Mouse (Mus musculus) forebrain, embryonic 14.5 days (tissue): ENCODE results near the gene Prkar2a. TPM values are rescaled to one million over a fixed set of nuclear protein-coding genes. Genes with fewer than 3 reads are reported as not detected.

Experiments used
- ATAC-seq: fragments of 200-750 bp; cut with Nextera tagmentation; 2 replicates; pipeline ENCODE4 v1.8.0; 2017; ENCODE audit warnings: mild to moderate bottlenecking, moderate library complexity
- DNase-seq: peaks from one replicate; pipeline ENCODE4 v3.0.0-alpha.2; 2015; ENCODE audit warnings: low spot score
- H3K27ac ChIP-seq: fragments of 300-500 bp; sonication (generic); 2 replicates; pipeline ENCODE4 v1.5.1; 2014; ENCODE audit warnings: low read depth, mild to moderate bottlenecking, control low read depth, low read length, moderate library complexity
- H3K27me3 ChIP-seq: fragments of 300-500 bp; sonication (generic); replicated peaks from 2 replicates; pipeline ENCODE4 v1.6.1; 2014; ENCODE audit warnings: low read length, control low read depth, mixed read lengths; ENCODE audit not compliant: control insufficient read depth, insufficient read depth
- H3K36me3 ChIP-seq: fragments of 300-500 bp; sonication (generic); 2 replicates; pipeline ENCODE4 v1.6.1; 2014; ENCODE audit warnings: low read length, control low read depth; ENCODE audit not compliant: control insufficient read depth, insufficient read depth
- H3K4me1 ChIP-seq: fragments of 300-500 bp; sonication (generic); 2 replicates; pipeline ENCODE4 v1.6.1; 2014; ENCODE audit warnings: antibody characterized with exemption, low read length, control low read depth; ENCODE audit not compliant: control insufficient read depth, insufficient read depth
- H3K4me2 ChIP-seq: fragments of 300-500 bp; sonication (generic); 2 replicates; pipeline ENCODE4 v1.6.1; 2014; ENCODE audit warnings: mild to moderate bottlenecking, control low read depth, low read length
- H3K4me3 ChIP-seq: fragments of 300-500 bp; sonication (generic); 2 replicates; pipeline ENCODE4 v1.5.1; 2014; ENCODE audit warnings: low read depth, low read length, control low read depth
- H3K9ac ChIP-seq: fragments of 300-500 bp; sonication (generic); 2 replicates; pipeline ENCODE4 v1.6.1; 2014; ENCODE audit warnings: mild to moderate bottlenecking, low read length, control low read depth, moderate library complexity
- H3K9me3 ChIP-seq: fragments of 300-500 bp; sonication (generic); replicated peaks from 2 replicates; pipeline ENCODE4 v1.6.1; 2016; ENCODE audit warnings: low read length, control low read depth, mixed read lengths; ENCODE audit not compliant: control insufficient read depth
- WGBS: fragments of 180-500 bp; shearing (Covaris S2); extraction: QIAGEN DNeasy Blood & Tissue Kit; methylation state at CpG from one replicate; pipeline ENCODE4 v1.1.7; 2014; 5-methylcytosine and 5-hydroxymethylcytosine counted together
- polyA plus RNA-seq: library from polyadenylated mRNA; unstranded; fragments of >200 nt; fragmentation: Nextera tagmentation; extraction: Ambion mirVana; gene quantifications from 2 replicates; pipeline ENCODE4 v1.2.1, GENCODE M21; 2014

Gene Prkar2a
- polyA plus RNA-seq, 1 experiment from 2014 or later, result 32.4 TPM

- H3K36me3 ChIP-seq, result 0 out of 2 replicates have a peak, but pooled peaks cover 1% of the 10 kb centered on the region
- no peaks in the 10 kb centered on the region for H3K27me3 ChIP-seq
- H3K9ac ChIP-seq, result no peak overlapping the region
- H3K4me2 ChIP-seq, result no peak overlapping the region
- H3K4me3 ChIP-seq, result no peak overlapping the region
- peaks cover 18% of the 10 kb centered on the region for H3K4me1 ChIP-seq
- H3K27ac ChIP-seq, result no peak overlapping the region
- DNase-seq (no peak), ATAC-seq (no peak)
- WGBS, result 92% methylated on average over 1 of the region's 1 CpGs
- no peaks in the 10 kb centered on the region for H3K9me3 ChIP-seq
These were observed 879 bp downstream of the Prkar2a start for GRCm38 (mm10) chr9:108689993-108690392.

GRCm38 (mm10) chr9:108690914-108691313 lies 1.8 kb downstream of the Prkar2a start:
- no peak overlapping the region for H3K4me3 ChIP-seq
- H3K27me3 ChIP-seq, result no peaks in the 10 kb centered on the region
- H3K9ac ChIP-seq, result no peak overlapping the region
- peaks cover 18% of the 10 kb centered on the region for H3K4me1 ChIP-seq
- DNase-seq, result no peak
- H3K4me2 ChIP-seq, result no peak overlapping the region
- H3K36me3 ChIP-seq, result no peaks in the 10 kb centered on the region
- no peak for ATAC-seq
- H3K27ac ChIP-seq, result no peak overlapping the region
- no peaks in the 10 kb centered on the region for H3K9me3 ChIP-seq
- 65% methylated on average over 6 of the region's 6 CpGs for WGBS

- no peak for ATAC-seq
- Histone ChIP-seq H3K27me3 (no peaks in the 10 kb centered on the region), H3K4me2 (peak overlapping the region; percentile 77), H3K4me1 (peaks cover 18% of the 10 kb centered on the region), H3K9me3 (no peaks in the 10 kb centered on the region), H3K9ac (peak overlapping the region; percentile 76), H3K4me3 (peak overlapping the region; percentile 77), H3K27ac (peak overlapping the region; percentile 70), H3K36me3 (no peaks in the 10 kb centered on the region)
- DNase-seq, result no peak
- 70% methylated on average over 8 of the region's 8 CpGs for WGBS
These were observed 2.3 kb downstream of the Prkar2a start for GRCm38 (mm10) chr9:108691371-108691770.

- Histone ChIP-seq H3K9ac (peak overlapping the region; percentile 76), H3K9me3 (no peaks in the 10 kb centered on the region), H3K36me3 (no peaks in the 10 kb centered on the region), H3K27ac (peak overlapping the region; percentile 70), H3K4me1 (peaks cover 18% of the 10 kb centered on the region), H3K27me3 (no peaks in the 10 kb centered on the region), H3K4me3 (peak overlapping the region; percentile 77), H3K4me2 (peak overlapping the region; percentile 77)
- ATAC-seq, result peak; percentile 91
- peak; percentile 90 for DNase-seq
- WGBS, result under 1% methylated on average over 38 of the region's 42 CpGs
These were observed 2.7 kb downstream of the Prkar2a start for GRCm38 (mm10) chr9:108691846-108692225.

GRCm38 (mm10) chr9:108692226-108693041 lies 3.3 kb downstream of the Prkar2a start:
- DNase-seq, result peak; percentile 86
- Histone ChIP-seq H3K36me3 (no peaks in the 10 kb centered on the region), H3K4me1 (peaks cover 18% of the 10 kb centered on the region), H3K9ac (peak overlapping the region; percentile 76), H3K4me3 (peak overlapping the region; percentile 77), H3K27me3 (no peaks in the 10 kb centered on the region), H3K27ac (peak overlapping the region; percentile 70), H3K9me3 (no peaks in the 10 kb centered on the region), H3K4me2 (peak overlapping the region; percentile 77)
- peak; percentile 71 for ATAC-seq
- WGBS, result under 1% methylated on average over 90 of the region's 92 CpGs

GRCm38 (mm10) chr9:108693946-108694345 lies 4.8 kb downstream of the Prkar2a start:
- H3K27me3 ChIP-seq, result no peaks in the 10 kb centered on the region
- H3K4me2 ChIP-seq, result peak overlapping the region; percentile 77
- H3K27ac ChIP-seq, result no peak overlapping the region
- H3K9ac ChIP-seq, result 0 out of 2 replicates have a peak overlapping the region, but pooled peaks have one; percentile 10
- WGBS, result 62% methylated on average over 4 of the region's 4 CpGs
- DNase-seq (no peak), ATAC-seq (no peak)
- H3K4me1 ChIP-seq, result peaks cover 18% of the 10 kb centered on the region
- H3K9me3 ChIP-seq, result no peaks in the 10 kb centered on the region
- no peak overlapping the region; the same call in 1 of the 2 replicates for H3K4me3 ChIP-seq
- no peaks in the 10 kb centered on the region for H3K36me3 ChIP-seq

GRCm38 (mm10) chr9:108694533-108694932 lies 5.4 kb downstream of the Prkar2a start:
- no peak overlapping the region for H3K27ac ChIP-seq
- DNase-seq (no peak), ATAC-seq (no peak)
- no peaks in the 10 kb centered on the region for H3K27me3 ChIP-seq
- no peak overlapping the region for H3K9ac ChIP-seq
- 88% methylated on average over 1 of the region's 1 CpGs for WGBS
- peak overlapping the region; percentile 77 for H3K4me2 ChIP-seq
- no peak overlapping the region for H3K4me3 ChIP-seq
- no peaks in the 10 kb centered on the region for H3K9me3 ChIP-seq
- no peaks in the 10 kb centered on the region for H3K36me3 ChIP-seq
- H3K4me1 ChIP-seq, result peaks cover 18% of the 10 kb centered on the region

- Histone ChIP-seq H3K27me3 (no peaks in the 10 kb centered on the region), H3K4me1 (0 out of 2 replicates have a peak, but pooled peaks cover 4% of the 10 kb centered on the region), H3K36me3 (no peaks in the 10 kb centered on the region), H3K27ac (no peak overlapping the region), H3K9ac (no peak overlapping the region), H3K4me3 (no peak overlapping the region), H3K4me2 (no peak overlapping the region), H3K9me3 (no peaks in the 10 kb centered on the region)
- DNase-seq (no peak), ATAC-seq (no peak)
These were observed 13.4 kb downstream of the Prkar2a start for GRCm38 (mm10) chr9:108702476-108702875.
